19 mouse cellular contexts compared by ENCODE assay signal in the genomic region with DNA sequence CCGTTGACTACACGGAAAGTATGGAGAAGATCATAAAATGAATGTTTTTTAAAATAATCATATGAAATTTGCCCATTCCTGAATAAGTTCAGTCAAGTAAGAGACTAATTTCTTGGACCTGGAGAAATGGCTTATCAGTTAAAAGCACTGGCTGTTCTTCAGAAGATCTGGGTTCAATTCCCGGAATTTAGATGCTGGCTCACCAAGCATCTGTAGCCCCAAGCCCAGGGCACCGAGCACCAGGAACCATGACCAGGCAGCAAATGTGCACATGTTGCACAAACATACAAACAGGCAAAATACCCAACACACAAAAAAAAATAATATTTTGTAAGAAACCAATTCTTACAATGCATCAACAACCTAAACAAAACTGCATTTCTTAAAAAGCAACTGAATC.
"Had no signal": no experiment of that assay in that cellular context is flagged by ENCODE, and none has a peak within 500 bp of the region (broad histone marks: within the 10 kb centered on the region; RNA-seq: fewer than 3 reads in every experiment).

No protein-coding gene starts in this region.

- H3K4me2 ChIP-seq: kidney, embryonic 15.5 days; limb, embryonic 12.5 days; limb, embryonic 15.5 days; midbrain, embryonic 11.5 days had no signal

- H3K4me3 ChIP-seq: kidney, embryonic 15.5 days; limb, embryonic 12.5 days; limb, embryonic 15.5 days had no signal

- DNase-seq: kidney, adult 11 months; kidney, adult 8-10 months; kidney, postnatal 10 days; kidney, postnatal 36 days; layer of hippocampus, postnatal 36 days; left cerebral cortex, postnatal 4 days; lung, adult 2 months; lung, postnatal 14 days; lung, postnatal 4 days; midbrain, embryonic 14.5 days; right cerebral cortex, postnatal 14 days; right cerebral cortex, postnatal 4 days; thymus, adult 2 months; thymus, postnatal 14 days had no signal

- H3K27me3 ChIP-seq: kidney, embryonic 15.5 days; limb, embryonic 12.5 days; limb, embryonic 15.5 days had no signal

- H3K9me3 ChIP-seq: kidney, embryonic 15.5 days; limb, embryonic 15.5 days had no signal

- H3K27ac ChIP-seq: limb, embryonic 15.5 days; stomach, postnatal 0 days had no signal

- H3K9ac ChIP-seq: kidney, embryonic 15.5 days; limb, embryonic 12.5 days; limb, embryonic 15.5 days had no signal
